Mouse (Mus musculus) mature B cell (primary cell): ENCODE results near the gene Il17rb.

Source experiments
- in situ Hi-C: fragments of 300-500 bp; cut with MboI; formaldehyde crosslinking; loops from 2 replicates; pipeline ENCODE4 v1.14.3; 2019

Il17rb gene

GRCm38 (mm10) chr14:30008733-30009575 lies at the start of gene Il17rb, which contains the start of gene Chdh:
Gene Il17rb, minus strand, starts transcription at chr14:30008896.
Gene Chdh, plus strand, starts transcription at chr14:30009023.
- in situ Hi-C loops, result no loop called here

DNA sequence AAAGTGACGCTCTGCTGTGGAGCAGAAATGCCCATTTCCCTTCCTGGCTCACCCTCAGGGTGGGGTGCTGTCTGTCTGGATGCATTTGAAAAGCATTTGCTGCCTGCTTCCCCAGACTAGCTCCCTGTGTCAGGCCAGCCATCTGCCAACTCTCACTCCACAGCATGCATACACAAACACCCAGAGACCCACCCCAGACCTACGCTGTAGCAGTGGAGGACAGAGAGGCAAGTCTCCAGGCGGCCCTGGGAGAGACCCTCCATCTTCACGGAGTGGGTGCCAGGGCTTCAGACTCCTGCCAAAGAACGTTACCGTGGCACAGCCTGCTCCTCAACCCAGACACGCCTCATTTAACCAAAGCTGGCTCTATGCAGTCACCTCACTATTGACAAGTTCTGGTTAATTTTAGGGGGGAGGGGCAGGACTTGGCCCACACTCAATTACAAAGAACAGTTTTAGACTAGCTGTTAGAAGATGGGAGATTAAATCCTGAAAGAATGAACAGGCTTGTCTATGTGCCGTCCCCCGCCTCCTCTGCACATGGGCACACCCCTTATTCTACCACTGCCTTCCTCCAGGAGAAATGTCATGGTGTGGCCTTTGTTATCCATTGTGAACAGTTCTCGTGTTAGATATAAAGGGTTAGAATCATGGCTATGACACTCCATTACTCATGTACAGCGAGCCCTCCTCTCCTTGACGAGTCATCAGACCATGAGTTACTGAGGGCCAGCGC lies 47.5 kb upstream of the Il17rb start:
- in situ Hi-C loops, result no loop called here

GRCm38 (mm10) chr14:30054922-30055321 lies 46.2 kb upstream of the Il17rb start:
- in situ Hi-C loops, result no loop called here

GRCm38 (mm10) chr14:30050280-30050679 lies 41.6 kb upstream of the Il17rb start:
- in situ Hi-C loops, result no loop called here

- in situ Hi-C loops, result no loop called here
Observed at GRCm38 (mm10) chr14:30048049-30048448, 39.4 kb upstream of the Il17rb start.

DNA sequence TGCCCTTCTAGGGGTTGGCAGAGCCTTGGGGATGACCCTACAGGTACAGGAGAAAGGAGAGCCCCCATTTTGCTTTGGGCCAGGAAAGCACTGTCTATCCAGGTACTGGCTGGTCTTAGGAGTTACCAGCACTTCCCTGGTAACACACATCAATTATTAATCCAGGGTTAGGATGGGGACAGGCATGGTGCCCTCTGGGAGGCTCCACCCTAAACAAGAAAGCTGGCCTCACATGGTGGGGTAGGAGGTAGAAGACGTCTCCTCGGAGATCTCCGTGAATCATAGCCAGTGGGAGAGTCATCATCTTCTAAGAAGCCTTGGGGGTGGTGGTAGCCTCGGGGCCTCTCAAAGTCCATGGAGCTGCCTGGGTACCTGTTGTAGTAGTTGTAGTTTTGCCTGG lies 38.3 kb upstream of the Il17rb start:
- in situ Hi-C loops, result no loop called here

GRCm38 (mm10) chr14:30045704-30046220 lies 37.1 kb upstream of the Il17rb start:
- in situ Hi-C loops, result no loop called here

DNA sequence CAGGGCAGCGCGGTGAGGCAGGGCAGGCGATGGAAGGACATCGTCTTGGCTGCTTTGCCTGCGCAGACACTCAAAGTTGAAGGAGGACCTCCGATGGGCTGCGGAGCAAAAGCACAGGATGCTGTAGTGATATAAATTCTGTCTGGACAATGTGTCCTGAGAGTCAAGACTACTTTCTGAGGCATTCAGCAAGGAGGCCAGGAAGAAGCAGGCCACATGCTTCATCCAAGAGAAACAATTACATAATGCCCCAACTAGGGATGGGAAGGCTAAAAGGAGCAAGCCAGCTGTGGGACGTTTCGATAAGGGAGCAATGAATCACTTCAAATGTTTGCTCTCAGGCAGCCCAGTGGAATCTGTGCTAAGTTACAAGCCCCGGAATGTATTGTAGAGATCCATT lies 36.5 kb upstream of the Il17rb start:
- in situ Hi-C loops, result no loop called here

GRCm38 (mm10) chr14:30043356-30043940 lies 34.8 kb upstream of the Il17rb start:
- in situ Hi-C loops, result no loop called here

DNA sequence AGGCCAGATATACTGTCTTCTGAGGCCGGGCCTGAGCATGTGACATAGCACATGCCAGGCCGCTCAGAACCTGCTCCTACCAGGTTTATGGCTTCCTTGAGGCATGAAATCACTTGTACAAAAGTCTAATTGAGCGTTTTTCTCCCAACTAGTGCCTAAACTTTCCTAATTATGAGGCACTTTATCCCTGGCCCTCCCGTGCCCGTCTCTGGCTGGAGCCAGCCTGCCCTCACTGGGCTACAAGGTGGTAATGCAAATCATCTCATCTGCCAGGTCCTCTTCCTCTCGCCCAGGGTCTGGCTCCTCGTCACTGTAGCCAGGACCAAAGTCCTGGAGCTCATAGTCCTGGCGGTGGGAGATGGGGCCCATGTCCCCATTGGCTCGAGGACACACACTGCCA lies 33.1 kb upstream of the Il17rb start:
- in situ Hi-C loops, result no loop called here

GRCm38 (mm10) chr14:30039413-30039812 lies 30.7 kb upstream of the Il17rb start:
- in situ Hi-C loops, result no loop called here

- in situ Hi-C loops, result no loop called here
Observed at GRCm38 (mm10) chr14:30038431-30038830, 29.7 kb upstream of the Il17rb start.

- in situ Hi-C loops, result no loop called here
Observed at GRCm38 (mm10) chr14:30033405-30033804, 24.7 kb upstream of the Il17rb start.

- in situ Hi-C loops, result no loop called here
Observed at GRCm38 (mm10) chr14:30027378-30027777, 18.7 kb upstream of the Il17rb start.

- in situ Hi-C loops, result no loop called here
Observed at GRCm38 (mm10) chr14:30024387-30024786, 15.7 kb upstream of the Il17rb start.

DNA sequence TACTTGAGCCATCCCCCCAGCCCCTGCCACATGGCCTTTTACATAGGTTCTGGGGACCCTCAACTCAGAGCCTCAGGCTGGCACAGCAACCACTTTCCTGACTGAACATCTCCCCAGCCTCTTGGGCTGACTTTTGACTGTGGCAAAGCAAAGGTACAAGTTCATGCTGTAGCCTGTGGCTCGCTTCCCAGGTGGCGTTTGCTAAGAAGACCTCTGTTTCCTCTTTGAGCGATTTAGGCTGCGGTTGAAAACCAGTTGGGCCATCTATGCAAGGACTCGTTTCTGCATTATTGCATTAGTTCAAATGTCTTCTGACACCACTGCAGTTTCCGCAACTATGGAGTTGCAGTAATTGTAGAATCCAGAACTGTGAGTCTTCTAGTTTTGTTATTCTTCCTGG lies 13.8 kb upstream of the Il17rb start:
- in situ Hi-C loops, result no loop called here

DNA sequence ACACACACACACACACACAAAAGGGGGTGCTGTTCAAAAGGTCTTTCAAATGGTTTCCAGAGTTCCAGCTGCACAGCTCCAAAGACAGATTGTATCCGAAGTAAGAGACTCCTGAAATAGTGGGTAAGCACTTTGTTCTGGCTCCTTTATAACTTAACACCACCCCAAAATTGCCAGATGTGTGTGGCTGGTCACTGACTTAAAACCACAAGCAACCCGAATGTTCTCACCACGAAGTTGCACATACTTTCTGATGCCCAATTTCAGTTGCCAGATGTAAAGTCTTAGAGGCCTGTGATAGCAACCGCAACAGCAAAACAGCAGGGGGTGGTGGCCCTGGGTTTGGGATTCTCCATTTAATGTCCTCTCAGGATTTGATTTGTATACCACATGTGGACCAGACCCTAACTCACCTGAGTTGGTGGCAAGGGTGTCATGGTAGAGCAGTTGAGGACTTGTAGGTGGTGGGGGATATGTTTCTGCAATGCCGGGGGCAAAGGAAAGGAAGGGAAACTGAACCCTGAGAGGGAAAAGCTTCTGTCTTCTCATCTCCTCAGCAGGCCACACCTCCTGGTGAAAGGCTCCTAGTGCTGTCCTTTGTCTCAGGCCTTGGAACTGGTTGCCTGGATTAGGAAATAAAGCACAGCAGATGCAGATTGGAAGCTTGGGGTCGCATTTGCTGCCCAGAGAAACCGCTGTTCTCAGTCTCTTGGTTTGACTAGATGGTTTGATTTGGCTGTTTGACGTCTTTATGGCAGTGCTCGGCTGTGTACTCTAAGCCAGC lies 11.3 kb upstream of the Il17rb start:
- in situ Hi-C loops, result no loop called here

- in situ Hi-C loops, result no loop called here
Observed at GRCm38 (mm10) chr14:30019375-30019774, 10.7 kb upstream of the Il17rb start.

GRCm38 (mm10) chr14:30018846-30019245 lies 10.2 kb upstream of the Il17rb start:
- in situ Hi-C loops, result no loop called here

- in situ Hi-C loops, result no loop called here
Observed at GRCm38 (mm10) chr14:30018463-30018801, 9.7 kb upstream of the Il17rb start.

DNA sequence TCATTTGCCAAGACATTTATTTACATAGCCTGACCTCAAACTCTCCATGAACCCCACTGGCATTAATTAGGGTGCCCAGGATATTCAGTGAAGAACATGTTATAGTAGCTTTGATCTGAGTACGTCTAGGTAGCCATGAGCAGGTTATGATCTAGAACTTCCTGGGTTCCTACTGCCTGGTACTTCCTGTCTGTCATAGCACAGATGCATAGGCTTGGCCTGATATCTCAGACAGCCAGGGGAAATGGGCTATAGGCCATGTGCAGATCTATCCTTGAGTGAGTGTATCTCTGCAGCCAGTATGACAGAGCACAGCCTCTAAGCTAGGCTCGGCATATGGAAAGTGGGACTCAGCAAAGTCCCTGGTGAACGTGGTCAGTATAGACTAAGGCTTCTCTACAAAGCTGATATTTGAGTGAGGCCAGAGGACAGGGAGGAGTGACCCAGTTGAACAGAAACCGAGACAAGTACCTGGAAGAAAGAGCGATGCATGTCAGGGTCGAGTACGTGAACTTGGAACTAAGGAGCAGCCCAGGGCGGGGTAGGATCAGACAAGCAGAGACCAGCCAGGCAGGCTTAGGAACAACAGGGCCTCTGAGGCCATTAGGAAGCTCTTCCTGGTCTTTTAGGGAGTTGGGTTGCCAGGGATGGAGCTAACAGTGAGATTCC lies 9.2 kb upstream of the Il17rb start:
- in situ Hi-C loops, result no loop called here
